Mouse (Mus musculus) adrenal gland, postnatal 14 days (tissue): Measurements from ENCODE around the gene Exoc4. TPM values are rescaled to one million over a fixed set of nuclear protein-coding genes. Genes with fewer than 3 reads are reported as not detected.

Experiments used
- DNase-seq: peaks from one replicate; pipeline ENCODE4 v3.0.0; 2021; ENCODE audit warnings: mixed read lengths
- total RNA-seq: library from RNA; stranded (reverse); gene quantifications from 2 replicates; pipeline ENCODE4 v1.2.3, GENCODE M21; 2021

Exoc4 gene
- total RNA-seq, 1 experiment from 2014 or later = 40.2 TPM

- DNase-seq = no peak
These were observed 620.4 kb downstream of the Exoc4 start for GRCm38 (mm10) chr6:33869251-33869650.

GRCm38 (mm10) chr6:33870468-33871142 lies 621.7 kb downstream of the Exoc4 start:
- DNase-seq = no peak

DNA sequence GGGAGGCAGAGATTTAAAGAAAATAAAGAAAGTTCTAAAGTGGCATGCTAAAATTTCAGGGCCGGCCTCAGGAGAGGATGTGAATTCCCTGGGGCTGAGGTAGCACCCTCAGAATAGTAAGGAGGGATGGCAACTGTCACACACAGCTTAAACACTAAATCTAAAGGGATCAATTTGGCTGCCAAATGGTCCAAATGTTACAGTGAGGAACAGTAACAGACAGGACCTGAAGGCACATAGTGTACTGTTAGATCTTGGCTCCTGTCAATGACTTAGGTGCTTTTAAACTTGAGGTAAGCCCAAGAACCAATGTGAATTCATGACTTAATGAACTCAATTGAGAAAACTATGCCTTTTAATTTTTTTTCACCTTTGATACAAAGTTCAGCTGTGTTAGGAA lies 622.4 kb downstream of the Exoc4 start:
- DNase-seq = no peak

DNA sequence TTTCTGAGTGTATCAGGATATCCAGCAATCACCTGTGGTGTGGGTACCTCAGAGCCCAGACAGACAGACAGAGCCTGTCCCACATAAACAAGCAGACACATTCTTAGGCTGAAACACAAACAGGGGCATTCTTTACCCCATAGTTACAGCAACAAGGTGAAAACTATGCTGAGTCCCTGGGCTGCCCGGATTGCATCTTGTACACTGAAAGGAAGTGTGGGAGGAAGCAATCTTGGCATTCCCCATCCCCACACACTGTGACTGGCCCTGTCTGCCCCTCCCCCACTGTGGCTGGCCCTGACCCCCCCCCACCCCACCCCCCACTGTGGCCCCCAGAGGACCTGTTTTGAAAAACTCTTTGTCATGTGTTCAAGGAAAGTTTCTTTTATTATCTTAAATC lies 623.3 kb downstream of the Exoc4 start:
- DNase-seq = no peak

DNA sequence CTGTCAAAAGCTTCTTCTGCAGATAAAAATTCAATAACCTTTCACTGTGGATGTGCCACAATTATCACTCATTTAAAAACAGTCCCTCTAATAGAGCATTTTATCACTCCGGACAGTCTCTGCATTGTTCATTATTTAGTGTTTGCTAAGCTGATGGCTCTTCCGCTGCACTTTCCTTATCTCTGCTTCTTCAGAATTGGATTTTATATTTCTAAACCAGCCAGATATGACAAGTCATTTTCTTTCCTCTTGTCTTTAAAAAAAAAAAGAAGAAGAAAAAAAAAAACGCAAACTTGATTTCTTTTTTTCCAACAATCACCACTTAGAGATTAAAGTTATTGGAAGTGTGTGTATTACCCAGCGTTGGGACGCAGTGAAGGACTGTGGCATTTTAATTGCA lies 624.1 kb downstream of the Exoc4 start:
- no peak for DNase-seq

DNA sequence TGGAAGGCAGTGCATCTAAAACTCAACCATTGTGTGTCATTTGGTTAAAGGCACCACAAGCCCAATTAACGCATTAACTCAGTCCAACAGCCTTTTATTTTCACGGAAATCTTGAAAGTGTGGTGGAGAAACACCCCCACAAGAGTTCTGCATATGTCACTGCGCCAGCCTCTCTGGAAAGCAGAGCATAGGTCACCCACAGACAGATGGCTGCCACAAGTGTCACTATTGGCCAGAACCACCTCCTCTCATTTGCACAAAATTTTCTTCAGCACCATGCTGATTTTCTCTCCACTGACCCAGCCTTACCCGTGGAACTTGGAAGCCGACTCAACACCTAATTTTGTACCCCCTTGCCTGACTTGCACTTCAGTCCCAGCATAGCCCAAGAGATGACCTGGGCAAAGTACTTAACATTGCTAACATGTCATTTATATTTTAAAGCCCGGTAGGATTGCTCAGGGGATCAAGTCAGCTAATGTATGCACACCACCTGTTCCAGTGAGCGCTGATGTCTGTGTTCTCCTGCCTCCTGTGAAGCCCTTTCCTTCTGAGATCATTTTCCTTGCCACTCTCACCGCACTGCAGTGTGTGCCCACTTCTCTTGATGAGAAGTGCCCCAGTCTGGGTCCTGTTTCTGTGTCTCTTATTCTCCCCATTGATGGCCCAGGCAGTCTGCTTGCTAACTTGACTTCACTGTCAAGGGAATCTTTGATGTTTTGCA lies 625.6 kb downstream of the Exoc4 start:
- no peak for DNase-seq

GRCm38 (mm10) chr6:33884141-33884683 lies 635.3 kb downstream of the Exoc4 start:
- DNase-seq = peak; percentile 63

DNA sequence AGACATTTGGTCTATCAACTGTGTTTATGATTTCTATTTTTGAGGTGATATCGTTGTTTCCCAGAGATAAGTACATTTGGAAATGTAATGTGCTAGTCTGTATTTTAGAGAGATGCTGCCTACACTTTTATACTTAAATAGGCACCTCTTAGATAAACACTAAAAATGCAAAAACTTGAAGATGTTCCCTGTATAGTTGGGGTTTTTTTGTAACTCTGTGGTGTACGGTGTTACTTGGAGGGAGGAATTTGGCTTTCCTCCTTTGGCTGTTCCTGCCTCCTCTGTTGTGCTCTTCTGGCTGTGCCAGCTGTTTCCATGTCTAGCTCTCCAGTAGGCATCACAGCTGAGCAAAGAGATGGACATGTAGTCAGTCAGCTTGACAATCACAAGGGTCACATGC lies 638.1 kb downstream of the Exoc4 start:
- no peak for DNase-seq

DNA sequence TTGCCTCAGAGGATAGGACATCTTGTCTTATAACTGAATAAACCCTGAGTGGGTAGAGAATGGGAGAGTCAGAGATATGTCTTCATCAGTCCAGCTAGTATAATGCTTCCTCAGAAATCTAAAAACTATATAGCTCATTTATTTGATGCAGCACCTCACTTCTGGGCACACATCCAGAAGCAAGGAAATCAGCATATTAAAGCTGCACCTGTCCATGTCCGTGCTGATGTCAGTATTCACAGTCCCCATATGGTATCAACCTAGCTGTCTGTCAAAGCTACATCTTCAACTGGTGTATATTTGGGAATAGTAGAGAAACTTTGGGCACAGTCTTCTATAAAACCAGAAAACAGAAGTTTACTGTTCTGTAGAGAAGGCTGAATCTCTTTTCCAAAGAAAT lies 642.0 kb downstream of the Exoc4 start:
- DNase-seq = no peak

GRCm38 (mm10) chr6:33892142-33892541 lies 643.3 kb downstream of the Exoc4 start:
- no peak for DNase-seq

GRCm38 (mm10) chr6:33899973-33900372 lies 651.1 kb downstream of the Exoc4 start:
- DNase-seq = no peak

GRCm38 (mm10) chr6:33900615-33901014 lies 651.7 kb downstream of the Exoc4 start:
- DNase-seq = no peak

- no peak for DNase-seq
These were observed 656.2 kb downstream of the Exoc4 start for GRCm38 (mm10) chr6:33905099-33905498.

DNA sequence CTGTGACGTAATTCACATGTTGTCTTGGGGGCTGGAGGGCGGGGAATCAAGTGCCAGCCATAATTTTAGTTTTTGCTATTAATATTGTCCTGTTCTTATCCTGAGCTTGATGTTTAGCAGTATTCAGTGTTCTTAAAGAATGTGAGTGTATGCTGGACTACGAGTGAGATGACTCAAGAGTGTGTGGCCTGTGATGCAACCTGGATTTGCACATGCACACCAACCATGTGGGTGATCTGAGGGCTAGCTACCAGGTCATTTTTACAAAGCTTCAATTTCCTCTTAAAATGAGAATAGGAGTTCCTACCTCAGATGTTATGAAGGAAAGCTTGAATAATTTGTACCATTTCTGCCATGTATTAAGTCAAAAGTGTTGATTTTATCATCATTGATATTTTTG lies 661.8 kb downstream of the Exoc4 start:
- DNase-seq = no peak

- no peak for DNase-seq
These were observed 664.2 kb downstream of the Exoc4 start for GRCm38 (mm10) chr6:33913072-33913471.

DNA sequence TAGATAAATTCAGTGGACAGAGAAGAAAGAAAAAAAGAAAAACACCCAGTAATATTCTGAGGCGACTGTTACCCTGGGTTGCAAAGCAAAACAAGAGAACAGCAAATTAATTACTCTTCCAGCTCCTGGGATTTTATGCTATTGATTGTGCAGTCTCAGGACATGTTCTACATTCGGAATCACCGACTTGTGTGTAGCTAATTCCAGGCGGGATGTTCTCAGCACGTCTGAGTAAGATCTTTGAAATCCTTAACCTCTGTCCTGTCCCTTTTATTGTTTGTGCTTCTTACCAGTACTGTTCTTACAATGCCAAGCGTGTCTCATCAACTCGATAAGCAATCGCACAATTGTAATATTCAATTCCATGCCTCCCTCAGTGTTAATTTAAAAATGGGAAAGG lies 664.6 kb downstream of the Exoc4 start:
- DNase-seq = no peak

DNA sequence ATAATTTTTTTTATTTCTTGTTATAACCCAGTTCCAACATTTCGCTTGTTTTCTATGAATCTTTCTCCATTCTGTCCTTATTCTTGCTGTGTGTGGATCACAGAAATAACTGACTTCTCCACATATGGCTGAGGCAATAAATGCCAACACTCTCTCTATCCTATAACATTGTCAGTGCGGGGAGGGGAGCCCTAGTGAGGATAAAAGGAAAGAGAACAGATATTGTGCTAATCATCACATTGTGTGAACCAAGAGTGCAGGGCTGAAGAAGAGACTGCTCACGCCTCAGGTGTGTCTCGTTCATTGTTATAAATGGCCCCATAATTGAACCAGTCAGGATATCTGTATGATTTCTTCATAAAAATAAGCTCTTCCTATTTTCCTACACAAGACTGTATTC lies 665.1 kb downstream of the Exoc4 start:
- DNase-seq = no peak

DNA sequence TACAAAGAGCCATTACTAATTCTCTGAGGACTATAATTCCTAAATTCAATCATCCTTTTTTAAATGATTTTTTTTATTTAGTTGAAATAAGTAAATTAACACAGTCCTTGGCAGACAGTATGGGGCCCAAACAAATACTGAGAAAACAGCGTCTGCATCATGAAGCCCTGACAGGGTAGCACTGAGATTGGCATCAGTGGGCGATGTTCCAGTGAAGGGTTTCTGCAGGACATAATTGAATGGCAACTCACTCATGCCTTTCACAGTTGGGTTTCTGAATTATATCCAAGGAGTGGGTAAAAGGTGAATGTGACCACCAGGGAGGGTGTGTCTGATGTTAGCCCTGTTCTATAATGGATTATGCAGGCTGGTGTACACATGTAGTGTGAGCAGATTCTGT lies 674.7 kb downstream of the Exoc4 start:
- peak; percentile 18 for DNase-seq

- no peak for DNase-seq
These were observed 676.0 kb downstream of the Exoc4 start for GRCm38 (mm10) chr6:33924888-33925287.

DNA sequence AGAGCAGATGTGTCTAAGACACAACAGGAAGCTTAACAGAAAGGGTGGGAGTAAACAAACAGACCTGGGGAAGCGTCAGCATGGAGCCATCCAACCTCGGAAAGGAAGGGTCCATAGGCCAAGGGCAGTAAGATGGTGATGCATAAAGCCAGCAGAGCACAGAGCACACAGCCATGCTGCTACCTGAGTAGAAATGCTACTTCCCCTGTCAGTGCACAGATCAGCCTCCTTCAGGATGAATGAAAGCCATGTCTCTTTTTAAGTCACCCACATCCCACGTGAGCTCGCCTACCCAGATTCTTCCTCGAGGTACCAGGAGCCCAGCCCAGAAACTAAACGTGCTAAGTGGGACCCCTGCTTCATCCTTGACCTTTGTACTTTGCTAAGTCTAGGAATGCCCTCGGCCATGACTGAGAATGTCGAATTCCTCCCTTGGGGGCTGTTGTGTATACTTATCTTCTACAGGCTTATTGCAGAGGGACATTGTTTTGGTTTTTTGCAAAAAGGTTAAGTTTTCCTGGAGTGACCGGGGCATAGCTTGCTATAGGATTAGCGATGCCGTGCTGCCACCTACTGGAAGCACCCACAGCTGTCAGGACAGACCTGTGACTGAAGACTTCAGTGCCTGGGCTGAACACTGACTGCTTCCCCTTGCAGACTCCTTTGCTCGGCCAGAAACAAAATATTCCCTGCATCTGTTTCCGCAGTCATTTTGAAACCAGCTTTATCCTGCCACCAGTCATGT lies 680.6 kb downstream of the Exoc4 start:
- DNase-seq = peak; percentile 88

DNA sequence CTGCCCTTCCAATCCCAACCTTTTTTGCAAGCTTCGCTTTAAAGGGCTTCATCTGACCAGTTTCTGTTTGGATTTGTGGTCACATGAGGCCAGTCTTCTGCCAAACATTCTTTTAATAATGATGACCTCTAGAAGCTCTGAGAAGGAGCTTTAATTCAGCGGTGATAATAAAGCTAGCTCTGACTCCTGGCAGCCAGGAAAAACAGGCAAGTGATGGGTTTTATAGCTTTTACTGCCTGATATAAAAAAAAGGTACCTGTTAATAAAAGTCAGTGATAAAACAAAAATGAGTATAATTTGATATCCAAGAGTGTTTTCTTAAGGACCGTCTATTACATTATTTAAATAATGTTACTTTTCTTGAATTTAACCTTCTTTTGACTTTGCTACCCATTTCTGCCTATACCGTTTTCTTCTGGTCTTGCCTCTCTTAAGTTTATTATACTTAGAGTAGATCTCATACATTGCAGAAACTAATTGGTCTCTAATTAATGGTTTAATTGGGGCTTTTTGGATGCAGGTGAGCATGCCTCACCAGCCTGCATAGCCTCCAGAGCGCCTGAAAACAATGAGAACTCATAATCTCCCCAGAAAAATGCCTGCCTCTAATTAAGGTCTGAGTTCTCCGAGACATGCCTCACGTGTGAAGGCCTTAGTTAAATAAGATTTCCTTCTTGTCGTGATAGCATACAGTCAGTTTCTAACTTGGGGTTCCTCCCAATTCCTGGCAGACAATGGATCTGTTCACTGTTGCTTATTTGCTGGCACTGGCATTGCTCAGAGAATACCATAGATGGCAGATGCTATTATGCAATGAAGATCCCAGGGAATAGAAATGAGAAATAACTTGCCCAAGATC lies 681.4 kb downstream of the Exoc4 start:
- DNase-seq = no peak

GRCm38 (mm10) chr6:33937906-33938305 lies 689.0 kb downstream of the Exoc4 start:
- no peak for DNase-seq
